Mouse (Mus musculus): ENCODE results near the gene Atf1.

- TF ChIP-seq CTCF (IDR thresholded peaks at IDR 0.05; ENCODE audit: insufficient read depth, low read length) (no peak), POLR2A (IDR thresholded peaks at IDR 0.05; ENCODE audit: borderline replicate concordance, extremely low read depth, low read depth, low read length) (no peak)
Observed at GRCm38 (mm10) chr15:100247296-100247695, 19.7 kb downstream of the Atf1 start.

Data from lung, adult 2 months (tissue).